Mouse (Mus musculus): Measurements from ENCODE around the gene Sik2. TPM values are rescaled to one million over a fixed set of nuclear protein-coding genes. Genes with fewer than 3 reads are reported as not detected.

Gene Sik2
- total and polyA plus RNA-seq, 2 experiments from 2014 or later, result 20.5 to 36.7 TPM

- peak overlapping the region; percentile 54; the same call in 1 of the 2 replicates for H3K27ac ChIP-seq (ENCODE audit: low read depth, low read length)
- H3K4me2 ChIP-seq (ENCODE audit: low read depth), result no peak overlapping the region
- 0 out of 2 replicates have a peak, but pooled peaks cover 4% of the 10 kb centered on the region for H3K4me1 ChIP-seq (ENCODE audit: insufficient read depth)
- H3K9me3 ChIP-seq (ENCODE audit: low read length), result no peaks in the 10 kb centered on the region
- DNase-seq, result no peak
- no peak for TF ChIP-seq CTCF (IDR thresholded peaks at IDR 0.05; ENCODE audit: low read depth)
- H3K9ac ChIP-seq, result no peak overlapping the region
- H3K4me3 ChIP-seq (ENCODE audit: low read depth, low read length), result no peak overlapping the region
- H3K27me3 ChIP-seq (ENCODE audit: insufficient read depth, low read length), result no peaks in the 10 kb centered on the region
- H3K36me3 ChIP-seq (ENCODE audit: insufficient read depth), result no peaks in the 10 kb centered on the region
- ATAC-seq, result no peak
Observed at GRCm38 (mm10) chr9:50965392-50965791, 43.5 kb downstream of the Sik2 start.

- H3K4me2 ChIP-seq (ENCODE audit: low read depth), result no peak overlapping the region
- H3K9ac ChIP-seq, result no peak overlapping the region
- ATAC-seq, result no peak
- 0 out of 2 replicates have a peak overlapping the region, but pooled peaks have one; percentile 50 for H3K27ac ChIP-seq (ENCODE audit: low read depth, low read length)
- no peaks in the 10 kb centered on the region for H3K27me3 ChIP-seq (ENCODE audit: insufficient read depth, low read length)
- no peaks in the 10 kb centered on the region for H3K9me3 ChIP-seq (ENCODE audit: low read length)
- H3K36me3 ChIP-seq (ENCODE audit: insufficient read depth), result no peaks in the 10 kb centered on the region
- 0 out of 2 replicates have a peak, but pooled peaks cover 4% of the 10 kb centered on the region for H3K4me1 ChIP-seq (ENCODE audit: insufficient read depth)
- DNase-seq, result no peak
- H3K4me3 ChIP-seq (ENCODE audit: low read depth, low read length), result no peak overlapping the region
- 78% methylated on average over 2 of the region's 2 CpGs for WGBS
- TF ChIP-seq CTCF (IDR thresholded peaks at IDR 0.05; ENCODE audit: low read depth), result no peak
Observed at GRCm38 (mm10) chr9:50964911-50965310, 44.0 kb downstream of the Sik2 start.

- H3K27ac ChIP-seq (ENCODE audit: low read depth, low read length), result no peak overlapping the region
- WGBS, result 46% methylated on average over 6 of the region's 6 CpGs
- no peaks in the 10 kb centered on the region for H3K27me3 ChIP-seq (ENCODE audit: insufficient read depth, low read length)
- H3K4me3 ChIP-seq (ENCODE audit: low read depth, low read length), result no peak overlapping the region
- no peaks in the 10 kb centered on the region for H3K4me1 ChIP-seq (ENCODE audit: insufficient read depth)
- DNase-seq (no peak), ATAC-seq (no peak)
- no peak overlapping the region for H3K9ac ChIP-seq
- H3K4me2 ChIP-seq (ENCODE audit: low read depth), result no peak overlapping the region
- H3K9me3 ChIP-seq (ENCODE audit: low read length), result no peaks in the 10 kb centered on the region
- no peak for TF ChIP-seq CTCF (IDR thresholded peaks at IDR 0.05; ENCODE audit: low read depth)
- H3K36me3 ChIP-seq (ENCODE audit: insufficient read depth), result no peaks in the 10 kb centered on the region
Observed at GRCm38 (mm10) chr9:50957956-50958489, 50.9 kb downstream of the Sik2 start.

- Histone ChIP-seq H3K4me2 (ENCODE audit: low read depth) (no peak overlapping the region), H3K27ac (ENCODE audit: low read depth, low read length) (no peak overlapping the region), H3K36me3 (ENCODE audit: insufficient read depth) (no peaks in the 10 kb centered on the region), H3K4me3 (ENCODE audit: low read depth, low read length) (no peak overlapping the region), H3K27me3 (ENCODE audit: insufficient read depth, low read length) (no peaks in the 10 kb centered on the region), H3K4me1 (ENCODE audit: insufficient read depth) (no peaks in the 10 kb centered on the region), H3K9ac (no peak overlapping the region), H3K9me3 (ENCODE audit: low read length) (no peaks in the 10 kb centered on the region)
- 71% methylated on average over 3 of the region's 3 CpGs for WGBS
- TF ChIP-seq CTCF (IDR thresholded peaks at IDR 0.05; ENCODE audit: low read depth), result no peak
- DNase-seq (no peak), ATAC-seq (no peak)
Observed at GRCm38 (mm10) chr9:50955176-50955575, 53.7 kb downstream of the Sik2 start.

- TF ChIP-seq CTCF (IDR thresholded peaks at IDR 0.05; ENCODE audit: low read depth), result no peak
- DNase-seq (no peak), ATAC-seq (no peak)
- WGBS, result 96% methylated on average over 7 of the region's 7 CpGs
- H3K4me2 ChIP-seq (ENCODE audit: low read depth), result no peak overlapping the region
- no peaks in the 10 kb centered on the region for H3K9me3 ChIP-seq (ENCODE audit: low read length)
- H3K36me3 ChIP-seq (ENCODE audit: insufficient read depth), result no peaks in the 10 kb centered on the region
- no peaks in the 10 kb centered on the region for H3K27me3 ChIP-seq (ENCODE audit: insufficient read depth, low read length)
- H3K9ac ChIP-seq, result no peak overlapping the region
- H3K27ac ChIP-seq (ENCODE audit: low read depth, low read length), result no peak overlapping the region
- no peak overlapping the region for H3K4me3 ChIP-seq (ENCODE audit: low read depth, low read length)
- no peaks in the 10 kb centered on the region for H3K4me1 ChIP-seq (ENCODE audit: insufficient read depth)
Observed at GRCm38 (mm10) chr9:50948097-50948823, 60.6 kb downstream of the Sik2 start.

GRCm38 (mm10) chr9:50946338-50946737 is 62.5 kb downstream of the Sik2 start:
- 56% methylated on average over 1 of the region's 1 CpGs for WGBS
- H3K4me3 ChIP-seq (ENCODE audit: low read depth, low read length), result no peak overlapping the region
- ATAC-seq (no peak), DNase-seq (no peak)
- H3K27me3 ChIP-seq (ENCODE audit: insufficient read depth, low read length), result no peaks in the 10 kb centered on the region
- H3K27ac ChIP-seq (ENCODE audit: low read depth, low read length), result no peak overlapping the region
- no peaks in the 10 kb centered on the region for H3K36me3 ChIP-seq (ENCODE audit: insufficient read depth)
- no peak for TF ChIP-seq CTCF (IDR thresholded peaks at IDR 0.05; ENCODE audit: low read depth)
- no peak overlapping the region for H3K4me2 ChIP-seq (ENCODE audit: low read depth)
- no peaks in the 10 kb centered on the region for H3K4me1 ChIP-seq (ENCODE audit: insufficient read depth)
- no peaks in the 10 kb centered on the region for H3K9me3 ChIP-seq (ENCODE audit: low read length)
- H3K9ac ChIP-seq, result no peak overlapping the region

GRCm38 (mm10) chr9:50944826-50945225 is 64.0 kb downstream of the Sik2 start:
- H3K4me2 ChIP-seq (ENCODE audit: low read depth), result no peak overlapping the region
- no peak for TF ChIP-seq CTCF (IDR thresholded peaks at IDR 0.05; ENCODE audit: low read depth)
- H3K36me3 ChIP-seq (ENCODE audit: insufficient read depth), result no peaks in the 10 kb centered on the region
- no peaks in the 10 kb centered on the region for H3K9me3 ChIP-seq (ENCODE audit: low read length)
- H3K9ac ChIP-seq, result no peak overlapping the region
- H3K27me3 ChIP-seq (ENCODE audit: insufficient read depth, low read length), result no peaks in the 10 kb centered on the region
- no peak overlapping the region for H3K27ac ChIP-seq (ENCODE audit: low read depth, low read length)
- 100% methylated on average over 1 of the region's 1 CpGs for WGBS
- ATAC-seq (no peak), DNase-seq (no peak)
- no peak overlapping the region for H3K4me3 ChIP-seq (ENCODE audit: low read depth, low read length)
- H3K4me1 ChIP-seq (ENCODE audit: insufficient read depth), result no peaks in the 10 kb centered on the region
